ENCODE assay signal across 21 mouse cellular contexts in genomic region chr14:46984542-46985125, GRCm38 (mm10).
A peak's percentile ranks its signal among the peaks of the same experiment; 100 is the strongest.
DNase-seq lines count a peak whose midpoint lies in the region; ATAC-seq and TF ChIP-seq lines count a peak whose summit lies in the region.
"Had no signal": no experiment of that assay in that cellular context is flagged by ENCODE, and none has a peak within 500 bp of the region (broad histone marks: within the 10 kb centered on the region; RNA-seq: fewer than 3 reads in every experiment).

No protein-coding gene starts in this region.

- H3K27ac ChIP-seq in heart, embryonic 16.5 days (ENCODE audit: low read length), result peak overlapping the region; percentile 58
- no peak overlapping the region for H3K27ac ChIP-seq in liver, adult 2 months (replicated peaks; ENCODE audit: insufficient read depth, low read depth, low read length)
- H3K27ac ChIP-seq in liver, embryonic 12.5 days, result no peak overlapping the region
- H3K27ac ChIP-seq in small intestine, adult 2 months (ENCODE audit: insufficient read depth, low read depth, low read length), result peak overlapping the region; percentile 9; the same call in 1 of the 2 replicates
- H3K27ac ChIP-seq: embryonic facial prominence, embryonic 13.5 days; forebrain, embryonic 15.5 days; hindbrain, postnatal 0 days; midbrain, embryonic 12.5 days; neural tube, embryonic 15.5 days had no signal

- TF ChIP-seq CTCF in liver, adult 2 months (IDR thresholded peaks at IDR 0.05; ENCODE audit: low read depth, low read length), result no peak
- no peak for TF ChIP-seq CTCF in small intestine, adult 2 months (IDR thresholded peaks at IDR 0.05; ENCODE audit: extremely low read depth, insufficient read length, insufficient replicate concordance, low read depth, low read length)

- TF ChIP-seq POLR2A in liver, adult 2 months (IDR thresholded peaks at IDR 0.05; ENCODE audit: extremely low read depth, insufficient read depth, low read length), result no peak
- no peak for TF ChIP-seq POLR2A in small intestine, adult 2 months (IDR thresholded peaks at IDR 0.05; ENCODE audit: low read depth, low read length)

- no peak for ATAC-seq in heart, embryonic 16.5 days (replicated peaks; ENCODE audit: extremely low read depth, insufficient read depth, low FRiP score)
- no peak for ATAC-seq in liver, embryonic 12.5 days
- ATAC-seq: forebrain, embryonic 15.5 days; hindbrain, postnatal 0 days; intestine, embryonic 16.5 days had no signal

- intact Hi-C loops in heart, postnatal 10 days (cut with DNase I), result no loop called here

- no peaks in the 10 kb centered on the region for H3K9me3 ChIP-seq in heart, embryonic 16.5 days (replicated peaks; ENCODE audit: control insufficient read depth, low read length)
- no peaks in the 10 kb centered on the region for H3K9me3 ChIP-seq in liver, embryonic 12.5 days (replicated peaks)
- H3K9me3 ChIP-seq: embryonic facial prominence, embryonic 13.5 days; forebrain, embryonic 15.5 days; midbrain, embryonic 12.5 days; neural tube, embryonic 15.5 days had no signal

- DNase-seq in embryo, embryonic 11 days, result peak; percentile 26
- no peak for DNase-seq in embryo, embryonic 10.5 days (ENCODE audit: low spot score)
- DNase-seq in heart, postnatal 10 days, result no peak
- peak; percentile 55 for DNase-seq in liver, adult 2 months (ENCODE audit: extremely low read depth, low read depth, low spot score)
- no peak for DNase-seq in left cerebral cortex, adult 18-20 months (ENCODE audit: low spot score in 2 of 2)
- DNase-seq: adrenal gland, postnatal 36 days; cerebellum, adult 11-12 months; gastrocnemius, postnatal 14 days; lung, adult 2 months; right cerebral cortex, postnatal 14 days; spleen, adult 18-20 months had no signal

- no peaks in the 10 kb centered on the region for H3K36me3 ChIP-seq in heart, embryonic 16.5 days (ENCODE audit: control insufficient read depth, insufficient read depth)
- no peaks in the 10 kb centered on the region for H3K36me3 ChIP-seq in liver, adult 2 months (ENCODE audit: control insufficient read depth, insufficient read depth, low read length)
- H3K36me3 ChIP-seq in liver, embryonic 12.5 days, result no peaks in the 10 kb centered on the region
- no peaks in the 10 kb centered on the region for H3K36me3 ChIP-seq in small intestine, adult 2 months (ENCODE audit: control insufficient read depth, insufficient read depth, low read length)
- H3K36me3 ChIP-seq: embryonic facial prominence, embryonic 13.5 days; forebrain, embryonic 15.5 days; midbrain, embryonic 12.5 days; neural tube, embryonic 15.5 days had no signal

- no peak overlapping the region for H3K4me2 ChIP-seq in heart, embryonic 16.5 days (ENCODE audit: low read depth, low read length)
- no peak overlapping the region for H3K4me2 ChIP-seq in liver, embryonic 12.5 days
- H3K4me2 ChIP-seq: embryonic facial prominence, embryonic 13.5 days; forebrain, embryonic 15.5 days; liver, embryonic 11.5 days; midbrain, embryonic 12.5 days; neural tube, embryonic 15.5 days had no signal

- H3K79me2 ChIP-seq in liver, adult 2 months (ENCODE audit: control insufficient read depth, insufficient read depth, low read length), result no peaks in the 10 kb centered on the region

- peaks cover 39% of the 10 kb centered on the region for H3K4me1 ChIP-seq in heart, embryonic 16.5 days (ENCODE audit: control insufficient read depth, insufficient read depth, low read length)
- H3K4me1 ChIP-seq in liver, adult 2 months (ENCODE audit: control insufficient read depth, insufficient read depth, low read length), result peaks cover 5% of the 10 kb centered on the region; the same call in 1 of the 2 replicates
- no peaks in the 10 kb centered on the region; the same call in 1 of the 2 replicates for H3K4me1 ChIP-seq in liver, embryonic 12.5 days
- no peaks in the 10 kb centered on the region for H3K4me1 ChIP-seq in small intestine, adult 2 months (ENCODE audit: control insufficient read depth, insufficient read depth, insufficient read length, low read length)

- no peaks in the 10 kb centered on the region for H3K27me3 ChIP-seq in heart, embryonic 16.5 days (ENCODE audit: control insufficient read depth, insufficient read depth, low read length)
- no peaks in the 10 kb centered on the region for H3K27me3 ChIP-seq in liver, adult 2 months (ENCODE audit: control insufficient read depth, insufficient read depth, low read length)
- no peaks in the 10 kb centered on the region; the same call in 1 of the 2 replicates for H3K27me3 ChIP-seq in liver, embryonic 12.5 days (replicated peaks)
- H3K27me3 ChIP-seq in small intestine, adult 2 months (ENCODE audit: control insufficient read depth, insufficient read depth, low read length), result no peaks in the 10 kb centered on the region
- H3K27me3 ChIP-seq: embryonic facial prominence, embryonic 13.5 days; forebrain, embryonic 15.5 days; midbrain, embryonic 12.5 days; neural tube, embryonic 15.5 days had no signal

- 57% methylated on average over 8 of the region's 8 CpGs for WGBS in heart, embryonic 16.5 days
- WGBS in liver, adult 2 months, result 72% methylated on average over 8 of the region's 8 CpGs
- WGBS in liver, embryonic 12.5 days (ENCODE audit: insufficient replicate concordance), result 64% methylated on average over 8 of the region's 8 CpGs
- 61% methylated on average over 8 of the region's 8 CpGs for WGBS in small intestine, adult 2 months

- H3K9ac ChIP-seq in heart, embryonic 16.5 days (ENCODE audit: low read length), result no peak overlapping the region
- H3K9ac ChIP-seq in liver, adult 2 months (ENCODE audit: low read depth, low read length), result no peak overlapping the region
- H3K9ac ChIP-seq in liver, embryonic 12.5 days, result no peak overlapping the region
- H3K9ac ChIP-seq: embryonic facial prominence, embryonic 13.5 days; forebrain, embryonic 15.5 days; midbrain, embryonic 12.5 days; neural tube, embryonic 15.5 days had no signal

- H3K4me3 ChIP-seq in heart, embryonic 16.5 days (ENCODE audit: low read length), result no peak overlapping the region
- H3K4me3 ChIP-seq in liver, adult 2 months (ENCODE audit: insufficient read depth, low read depth, low read length), result no peak overlapping the region
- no peak overlapping the region for H3K4me3 ChIP-seq in liver, embryonic 12.5 days
- no peak overlapping the region for H3K4me3 ChIP-seq in small intestine, adult 2 months (ENCODE audit: low read depth, low read length)
- H3K4me3 ChIP-seq: embryonic facial prominence, embryonic 13.5 days; forebrain, embryonic 15.5 days; midbrain, embryonic 12.5 days; neural tube, embryonic 15.5 days had no signal

Comparison
In these comparisons a context has a peak if more than half of its experiments do, and no peak if none do; other contexts are left out.
1. DNase-seq: peak in embryo, embryonic 11 days (single experiment) and liver, adult 2 months (single experiment); none in embryo, embryonic 10.5 days (single experiment), heart, postnatal 10 days (0 of 2) and left cerebral cortex, adult 18-20 months (0 of 2).
2. H3K27ac ChIP-seq: peak in heart, embryonic 16.5 days (single experiment) and small intestine, adult 2 months (single experiment); none in liver, adult 2 months (single experiment) and liver, embryonic 12.5 days (single experiment).